Mouse (Mus musculus) bone marrow, adult 2 months (tissue): Measurements from ENCODE around the gene Gpc6.

Experiments
- CTCF ChIP-seq: fragments of 200-500 bp; IDR thresholded peaks from 2 replicates; pipeline ENCODE4 v1.5.1; 2011; ENCODE audit warnings: low read length, control low read depth; ENCODE audit not compliant: control insufficient read depth, insufficient read depth
- POLR2A ChIP-seq: fragments of 200-500 bp; IDR thresholded peaks from 2 replicates; pipeline ENCODE4 v1.6.1; 2011; ENCODE audit warnings: low read depth, mild to moderate bottlenecking, control low read depth, low read length, borderline replicate concordance; ENCODE audit not compliant: control insufficient read depth

DNA sequence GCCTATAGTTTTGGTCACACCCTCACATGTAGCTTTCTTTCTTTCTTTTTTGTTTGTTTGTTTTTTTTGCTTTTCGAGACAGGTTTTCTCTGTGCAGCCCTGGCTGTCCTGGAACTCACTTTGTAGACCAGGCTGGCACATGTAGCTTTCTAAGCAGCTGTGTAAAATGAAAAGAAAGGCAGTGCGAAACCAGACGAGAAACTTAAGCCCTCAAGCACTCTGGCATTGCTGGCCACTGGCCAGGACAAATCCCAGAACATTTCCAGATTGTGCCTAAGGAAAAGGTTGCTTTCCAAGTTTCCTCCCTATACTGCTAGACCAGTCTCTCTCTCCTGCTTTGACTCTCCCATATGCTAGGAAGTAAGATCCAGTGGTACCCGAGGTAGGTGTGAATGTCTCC, 221.6 kb downstream of the Gpc6 start:
- TF ChIP-seq CTCF = no peak
- no peak for TF ChIP-seq POLR2A
